Mouse (Mus musculus) liver, adult (tissue): ENCODE results near the gene Cd59b.

ENCODE experiments used
- GATA4 ChIP-seq: IDR thresholded peaks from 2 replicates; pipeline ENCODE4 v1.6.1; 2014; ENCODE audit warnings: mild to moderate bottlenecking, low read length; ENCODE audit not compliant: insufficient replicate concordance

The Cd59b gene

GRCm38 (mm10) chr2:104069704-104070185, at the start of gene Cd59b:
Cd59b (plus strand) TSS chr2:104069849.
- no peak for TF ChIP-seq GATA4

DNA sequence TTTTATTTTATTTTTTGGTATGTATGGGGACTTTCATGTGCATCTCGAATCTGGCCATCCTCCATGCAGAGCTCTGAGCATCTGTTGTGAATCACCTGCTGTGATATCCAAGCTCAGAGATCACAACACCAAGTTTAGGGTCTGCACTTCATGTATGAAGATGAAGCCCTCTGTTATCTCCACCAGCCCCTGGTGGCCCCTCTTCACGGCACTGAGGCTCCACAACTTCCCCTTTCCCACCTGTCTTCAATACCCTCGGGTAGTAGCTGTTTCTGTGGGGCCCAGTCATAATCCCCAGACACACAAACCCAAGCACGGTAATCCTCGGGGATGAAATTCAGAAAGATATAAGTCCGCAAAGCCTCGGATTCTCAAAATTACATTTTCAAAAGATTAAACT, 46.6 kb upstream of the Cd59b start:
- TF ChIP-seq GATA4: no peak

GRCm38 (mm10) chr2:104024656-104025055, 45.0 kb upstream of the Cd59b start:
- no peak for TF ChIP-seq GATA4

GRCm38 (mm10) chr2:104027458-104028138, 42.1 kb upstream of the Cd59b start, which contains the start of gene Fbxo3:
Fbxo3 (plus strand) TSS chr2:104027721.
- TF ChIP-seq GATA4: no peak

- TF ChIP-seq GATA4: no peak
Measured at GRCm38 (mm10) chr2:104028139-104028723, 41.4 kb upstream of the Cd59b start, which contains the start of gene 4931422A03Rik. 4931422A03Rik (minus strand) TSS chr2:104028361.

DNA sequence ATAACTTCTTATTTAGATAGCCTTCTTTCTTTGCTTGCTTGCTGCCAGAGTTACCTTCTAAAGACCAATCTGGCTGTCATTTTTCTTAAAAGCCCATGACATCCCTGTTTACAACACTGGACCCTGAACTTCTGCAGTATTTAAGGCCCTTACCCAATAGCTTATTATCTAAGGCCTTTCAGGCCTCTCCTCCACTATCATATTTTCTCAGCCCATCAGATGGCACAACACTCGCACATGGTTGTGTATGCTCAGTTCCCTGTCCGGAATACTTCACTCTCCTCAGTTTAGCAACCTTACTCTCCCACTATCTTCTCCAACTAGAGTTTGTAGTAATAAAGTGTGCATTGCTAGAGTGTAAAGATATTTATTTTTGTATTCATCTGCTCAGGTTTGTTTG, 40.6 kb upstream of the Cd59b start:
- TF ChIP-seq GATA4: no peak

DNA sequence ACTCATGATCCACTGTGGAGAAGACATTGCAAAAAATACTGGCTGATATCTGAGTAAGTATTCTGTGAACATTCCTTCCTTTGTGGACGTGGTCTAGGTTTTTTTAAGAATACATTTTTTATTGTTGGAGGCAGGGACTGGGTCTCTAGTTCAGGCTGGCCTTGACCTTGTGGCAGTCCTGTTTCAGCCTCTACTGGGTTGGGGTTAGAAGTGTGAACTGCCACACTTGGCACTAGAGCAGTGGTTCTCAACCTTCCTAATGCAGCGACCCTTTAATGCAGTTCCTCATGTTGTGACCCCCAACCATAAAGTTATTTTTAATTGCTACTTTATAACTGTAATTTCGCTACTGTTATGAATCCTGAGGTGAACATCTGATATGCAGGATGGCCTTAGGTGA, 39.3 kb upstream of the Cd59b start:
- TF ChIP-seq GATA4: no peak

DNA sequence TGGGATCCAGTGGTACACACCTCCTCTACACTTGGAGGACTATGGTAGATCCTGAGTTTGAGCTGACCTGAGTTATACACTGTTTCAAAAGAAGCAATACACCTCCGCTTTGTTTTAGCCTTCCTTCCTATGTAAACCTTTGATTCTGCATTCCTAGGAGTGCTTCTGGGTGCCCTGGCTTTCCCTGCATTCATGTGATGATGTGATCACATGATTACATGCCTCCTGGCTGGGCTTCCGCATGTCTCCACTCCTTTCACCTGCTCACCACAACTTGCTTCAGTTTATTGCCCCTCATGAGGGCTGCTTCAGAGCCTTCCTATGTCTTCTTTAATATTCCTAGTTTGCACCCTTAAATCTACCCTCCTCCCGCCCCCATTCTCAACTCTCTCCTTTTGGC, 37.6 kb upstream of the Cd59b start:
- TF ChIP-seq GATA4: no peak

DNA sequence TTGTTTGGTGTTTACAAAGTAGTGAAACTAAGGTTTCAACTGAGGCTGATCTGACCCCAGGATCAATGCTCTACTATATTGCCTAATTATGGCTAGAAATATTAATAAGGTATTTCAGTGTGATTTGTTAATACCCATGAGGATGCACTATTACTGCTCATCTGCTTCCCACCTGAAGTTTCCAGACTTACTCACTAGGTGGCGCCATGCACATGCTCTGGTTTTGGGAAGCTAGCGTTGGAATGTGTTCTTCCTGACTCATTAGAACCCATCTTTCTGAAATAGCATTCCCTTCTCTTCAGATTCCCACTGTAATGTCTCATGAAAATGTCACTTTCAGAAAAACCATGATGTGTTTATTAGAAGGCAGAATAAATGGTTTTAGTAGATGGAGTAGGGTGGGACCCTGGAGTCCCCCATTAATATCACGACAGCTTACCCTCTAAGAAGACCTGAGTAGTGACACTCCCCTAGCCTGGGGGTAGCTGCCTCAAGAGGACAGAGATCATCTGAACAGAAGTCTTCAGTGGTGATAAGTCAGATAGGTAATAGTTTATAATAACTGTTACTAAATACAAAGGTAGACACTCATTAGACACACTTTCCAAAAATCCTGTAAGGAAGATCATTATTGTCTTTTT, 34.7 kb upstream of the Cd59b start:
- no peak for TF ChIP-seq GATA4

DNA sequence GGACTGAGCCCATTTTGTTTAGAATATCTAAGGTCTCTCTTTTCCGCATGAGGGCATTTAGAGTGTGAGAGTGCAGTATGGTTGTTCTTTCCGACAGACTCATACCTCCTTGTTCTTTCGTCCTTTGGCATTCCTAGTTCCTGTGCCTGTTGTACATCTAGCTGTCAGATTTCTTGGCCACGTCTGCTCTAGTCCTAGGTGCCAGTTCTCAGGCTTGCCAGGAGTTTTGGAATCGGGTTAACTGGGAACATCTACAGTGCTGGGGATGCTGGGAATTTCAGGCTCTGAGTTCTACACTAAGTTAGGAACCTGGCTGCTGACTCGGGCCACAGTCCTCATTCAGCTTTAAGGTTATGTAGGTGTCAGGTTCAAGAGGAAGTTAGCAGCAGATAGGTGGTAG, 34.1 kb upstream of the Cd59b start:
- TF ChIP-seq GATA4: no peak

GRCm38 (mm10) chr2:104036316-104036715, 33.3 kb upstream of the Cd59b start:
- no peak for TF ChIP-seq GATA4

- no peak for TF ChIP-seq GATA4
Measured at GRCm38 (mm10) chr2:104038236-104038635, 31.4 kb upstream of the Cd59b start.

DNA sequence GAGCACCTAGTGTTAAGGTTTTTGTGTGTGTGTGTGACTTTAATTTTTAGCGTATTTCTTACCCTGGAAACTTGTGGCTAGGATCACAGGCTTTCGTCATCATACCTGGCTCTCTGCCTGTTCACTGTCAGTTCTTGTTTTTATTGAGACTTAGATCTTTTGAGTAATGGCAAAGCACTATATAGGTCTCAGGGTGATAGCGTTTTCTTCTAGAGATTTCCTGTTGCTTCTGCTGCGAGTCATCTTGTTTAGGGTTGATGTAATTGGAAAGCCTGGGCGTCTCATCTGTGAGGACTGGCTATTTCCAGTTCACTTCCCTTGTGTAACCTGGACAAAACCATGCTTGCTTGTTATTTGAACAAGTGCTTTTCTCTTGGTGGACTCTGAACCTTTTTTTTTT, 28.0 kb upstream of the Cd59b start:
- TF ChIP-seq GATA4: no peak

DNA sequence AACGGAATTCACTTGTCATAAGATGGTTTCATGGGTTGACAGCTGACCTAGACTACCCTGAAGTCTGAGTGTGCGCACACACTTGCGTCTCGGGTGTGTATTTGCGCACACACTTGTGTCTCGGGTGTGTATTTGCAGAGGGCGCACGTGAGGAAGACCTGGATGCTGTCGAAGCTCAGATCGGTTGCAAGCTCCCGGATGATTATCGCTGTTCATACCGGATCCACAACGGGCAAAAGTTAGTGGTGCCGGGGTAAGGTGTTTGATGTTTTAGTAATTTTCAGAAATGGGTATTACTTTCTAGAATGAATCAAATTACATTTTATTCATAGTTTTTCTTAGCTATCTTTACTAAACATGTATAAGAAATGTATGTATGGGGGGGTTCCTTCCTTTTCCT, 26.9 kb upstream of the Cd59b start:
- TF ChIP-seq GATA4: no peak

DNA sequence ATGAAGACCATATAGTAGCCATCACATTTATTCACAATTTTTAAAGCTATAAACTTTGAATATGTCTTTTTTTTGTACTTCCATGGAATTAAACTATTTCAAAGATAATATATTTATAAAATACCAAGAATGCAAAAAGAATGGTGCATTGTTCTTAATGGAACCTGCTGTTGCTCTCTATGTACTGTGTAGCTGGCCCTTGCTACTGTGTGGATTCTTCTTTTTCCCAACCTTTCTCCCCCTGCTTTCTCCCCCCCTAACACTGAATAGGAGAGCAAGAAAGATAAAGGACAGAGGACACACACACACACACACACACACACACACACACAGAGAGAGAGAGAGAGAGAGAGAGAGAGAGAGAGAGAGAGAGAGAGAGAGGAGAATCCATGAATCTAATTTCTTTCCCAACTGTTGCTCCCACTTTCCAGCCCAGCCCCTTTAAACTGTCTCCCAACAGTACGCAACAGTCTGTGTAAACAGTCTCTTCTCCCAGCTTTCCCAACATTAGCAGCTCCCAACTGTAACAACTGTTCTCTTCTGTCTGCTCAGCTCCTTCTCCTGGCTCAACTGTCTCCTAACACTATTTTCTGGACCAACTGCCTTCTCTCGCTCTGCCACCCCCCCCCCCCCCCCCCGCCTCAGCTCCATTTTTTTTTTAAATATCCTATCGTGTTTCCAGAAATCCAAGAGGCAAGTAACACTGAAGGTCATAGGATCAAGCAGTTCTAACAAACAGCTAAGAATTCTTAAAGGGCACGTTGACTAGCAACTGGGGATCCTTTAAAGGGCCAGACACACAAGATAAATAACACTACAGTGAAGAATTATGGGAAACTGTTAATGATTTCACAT, 25.8 kb upstream of the Cd59b start:
- no peak for TF ChIP-seq GATA4
